Mouse (Mus musculus): ENCODE data around the gene Psmb7. TPM values are rescaled to one million over a fixed set of nuclear protein-coding genes. Genes with fewer than 3 reads are reported as not detected.

Gene Psmb7
- polyA plus RNA-seq, 1 experiment = 8.8 TPM

- TF ChIP-seq GATA1 (IDR thresholded peaks at IDR 0.05; ENCODE audit: low read length) = no peak
Measured at GRCm38 (mm10) chr2:38546748-38547147, 97.1 kb downstream of the Psmb7 start.

- no peak for TF ChIP-seq GATA1 (IDR thresholded peaks at IDR 0.05; ENCODE audit: low read length)
Measured at GRCm38 (mm10) chr2:38546222-38546621, 97.7 kb downstream of the Psmb7 start.

- TF ChIP-seq GATA1 (IDR thresholded peaks at IDR 0.05; ENCODE audit: low read length) = no peak
Measured at GRCm38 (mm10) chr2:38545706-38546105, 98.2 kb downstream of the Psmb7 start.

GRCm38 (mm10) chr2:38544982-38545381, 98.9 kb downstream of the Psmb7 start:
- no peak for TF ChIP-seq GATA1 (IDR thresholded peaks at IDR 0.05; ENCODE audit: low read length)

DNA sequence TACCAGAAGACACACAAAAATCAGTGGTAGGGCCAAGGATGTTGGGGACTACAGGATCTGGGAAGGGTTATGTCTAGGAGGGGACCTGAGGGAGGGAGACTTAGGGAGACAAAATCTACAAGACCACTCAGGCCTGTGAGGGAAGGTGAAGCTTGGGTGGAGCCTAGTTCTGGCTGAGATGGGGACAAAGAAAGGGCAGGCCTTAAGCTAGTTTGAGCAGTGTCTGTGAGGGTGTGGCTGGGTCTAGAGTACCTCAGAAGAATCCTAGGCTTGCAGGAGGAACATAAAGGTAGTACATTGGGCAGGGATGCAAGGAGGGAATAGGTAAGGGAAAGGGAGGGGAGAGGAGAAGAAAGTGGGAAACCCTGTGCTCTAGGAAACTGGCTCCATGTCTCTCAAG, 99.5 kb downstream of the Psmb7 start:
- TF ChIP-seq GATA1 (IDR thresholded peaks at IDR 0.05; ENCODE audit: low read length) = no peak

GRCm38 (mm10) chr2:38543158-38543557, 100.7 kb downstream of the Psmb7 start:
- peak; percentile 89 for TF ChIP-seq GATA1 (IDR thresholded peaks at IDR 0.05; ENCODE audit: low read length)

GRCm38 (mm10) chr2:38542366-38542765, 101.5 kb downstream of the Psmb7 start:
- TF ChIP-seq GATA1 (IDR thresholded peaks at IDR 0.05; ENCODE audit: low read length) = no peak

DNA sequence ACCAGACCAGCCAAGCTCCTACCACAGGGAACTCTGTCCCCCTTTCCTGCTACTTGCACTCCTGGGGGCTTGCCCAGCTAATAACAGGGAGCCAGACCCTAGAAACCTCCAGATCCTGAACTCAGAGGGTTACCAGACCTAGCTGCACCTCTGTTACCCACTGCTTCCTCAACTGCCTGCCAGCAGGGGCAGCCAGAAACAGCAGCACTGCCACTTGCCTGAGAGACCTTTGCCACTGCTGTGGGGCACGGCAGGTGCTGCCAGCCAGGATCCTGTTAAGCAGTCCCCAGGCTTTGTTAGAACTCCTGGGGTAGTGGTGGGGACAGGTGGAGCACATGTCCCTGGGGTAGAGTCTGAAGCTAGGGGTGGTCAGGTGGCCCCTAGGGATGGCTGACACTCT, 102.3 kb downstream of the Psmb7 start:
- TF ChIP-seq GATA1 (IDR thresholded peaks at IDR 0.05; ENCODE audit: low read length) = no peak

DNA sequence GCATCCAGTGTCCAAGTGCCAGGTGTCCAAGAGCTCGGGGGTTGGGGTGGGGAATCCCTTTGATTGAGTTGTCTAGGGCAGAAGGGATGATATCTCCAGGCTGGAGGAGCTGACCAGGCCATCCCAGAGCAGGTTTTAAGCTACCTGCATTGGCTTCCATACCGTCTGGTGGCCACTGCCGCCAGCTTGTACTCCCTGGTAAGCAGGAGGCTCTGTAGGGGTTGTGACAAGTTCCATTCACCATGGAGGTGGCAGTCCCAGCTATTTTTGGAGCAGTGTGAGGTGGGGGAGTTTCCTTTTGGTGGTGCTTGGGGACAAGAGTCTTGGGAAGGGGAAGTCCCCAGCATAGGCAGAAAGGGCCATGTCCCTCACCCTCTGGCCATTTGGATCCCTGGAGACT, 102.8 kb downstream of the Psmb7 start:
- TF ChIP-seq GATA1 (IDR thresholded peaks at IDR 0.05; ENCODE audit: low read length) = no peak

DNA sequence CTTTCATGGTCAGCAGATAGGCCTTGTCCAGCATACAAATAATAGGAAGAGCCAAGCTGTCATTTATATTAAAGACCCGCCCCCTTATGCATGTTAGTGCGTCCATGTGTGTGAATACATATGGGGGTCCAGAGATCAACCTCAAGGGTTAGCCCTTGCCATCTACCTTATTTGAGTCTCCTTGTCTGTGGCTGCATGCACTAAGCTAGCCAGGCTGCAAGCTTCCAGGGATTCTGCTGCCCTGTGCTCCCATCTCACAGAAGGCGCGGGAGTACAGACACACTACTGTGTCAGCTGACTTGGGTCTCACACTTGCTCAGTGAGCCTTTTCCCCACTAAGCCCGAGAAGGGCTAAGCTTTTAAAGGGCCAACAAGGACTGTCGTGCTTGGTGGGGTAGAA, 103.2 kb downstream of the Psmb7 start:
- no peak for TF ChIP-seq GATA1 (IDR thresholded peaks at IDR 0.05; ENCODE audit: low read length)

DNA sequence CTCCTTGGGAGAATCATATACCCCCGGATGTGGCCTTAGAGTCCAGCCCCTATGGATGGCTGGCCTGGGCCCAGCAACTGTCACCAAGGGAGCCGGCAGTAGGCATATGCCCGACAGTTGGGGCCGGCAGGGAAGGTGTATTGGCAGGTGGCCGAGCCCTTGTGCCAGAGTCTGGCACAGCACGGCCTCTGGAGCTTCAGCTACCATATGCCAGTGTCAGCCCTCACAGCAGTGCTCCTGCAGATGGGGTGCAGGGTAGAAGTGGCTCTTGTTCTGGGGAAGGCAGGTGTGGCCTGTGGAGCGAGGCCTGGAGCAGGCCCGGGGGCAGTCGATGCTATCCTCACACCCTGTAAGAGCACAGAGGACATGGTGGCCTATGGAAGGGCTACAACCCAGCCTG, 104.2 kb downstream of the Psmb7 start:
- TF ChIP-seq GATA1 (IDR thresholded peaks at IDR 0.05; ENCODE audit: low read length) = no peak

Other genes with a start within 250 kb of the Psmb7 start
- 92.8 and 93.4 TPM in 2 replicates for gene Nek6, start 132.4 kb downstream of the Psmb7 start, polyA plus RNA-seq (2012)
- gene Nr5a1, start 70.5 kb upstream of the Psmb7 start, polyA plus RNA-seq (2012) = 0.02 TPM in 1 of 2 replicates, not detected in the other

All from G1E-ER4 (cell line).